Mouse (Mus musculus) small intestine, adult 2 months (tissue): ENCODE measurements around the gene Oat. TPM values are rescaled to one million over a fixed set of nuclear protein-coding genes. Genes with fewer than 3 reads are reported as not detected.

Source experiments
- H3K27ac ChIP-seq: fragments of 200-500 bp; 2 replicates; pipeline ENCODE4 v1.5.1; 2012; ENCODE audit warnings: low read depth, low read length, control low read depth, inconsistent platforms; ENCODE audit not compliant: insufficient read depth
- H3K27me3 ChIP-seq: fragments of 200-500 bp; 2 replicates; pipeline ENCODE4 v1.6.1; 2012; ENCODE audit warnings: mild to moderate bottlenecking, moderate library complexity, low read length, inconsistent platforms; ENCODE audit not compliant: control insufficient read depth, insufficient read depth
- H3K36me3 ChIP-seq: fragments of 200-500 bp; 2 replicates; pipeline ENCODE4 v1.6.1; 2012; ENCODE audit warnings: mild to moderate bottlenecking, low read length, control low read depth, inconsistent platforms; ENCODE audit not compliant: control insufficient read depth, insufficient read depth
- H3K4me1 ChIP-seq: fragments of 200-500 bp; 2 replicates; pipeline ENCODE4 v1.6.1; 2012; ENCODE audit warnings: low read length, inconsistent platforms, mixed read lengths; ENCODE audit not compliant: control insufficient read depth, insufficient read depth, insufficient read length
- H3K4me3 ChIP-seq: fragments of 200-500 bp; 2 replicates; pipeline ENCODE4 v1.5.1; 2012; ENCODE audit warnings: low read depth, mild to moderate bottlenecking, control low read depth, inconsistent platforms, low read length, moderate library complexity
- CTCF ChIP-seq: fragments of 200-500 bp; IDR thresholded peaks from 2 replicates; pipeline ENCODE4 v1.5.1; 2012; ENCODE audit warnings: low read depth, mild to moderate bottlenecking, control low read depth, inconsistent platforms, low read length, moderate library complexity, mixed read lengths; ENCODE audit not compliant: insufficient replicate concordance, insufficient read length; ENCODE audit errors: extremely low read depth
- POLR2A ChIP-seq: fragments of 200-500 bp; IDR thresholded peaks from 2 replicates; pipeline ENCODE4 v1.6.1; 2012; ENCODE audit warnings: low read depth, mild to moderate bottlenecking, control low read depth, inconsistent platforms, low read length, moderate library complexity
- WGBS: fragments of 180-500 bp; shearing (Covaris S2); methylation state at CpG from one replicate; pipeline ENCODE4 v1.1.7; 2018; 5-methylcytosine and 5-hydroxymethylcytosine counted together
- polyA plus RNA-seq: library from polyadenylated mRNA; depleted of rRNA; stranded (reverse); fragments of >200 nt; gene quantifications from 2 replicates; pipeline ENCODE4 v1.2.3, GENCODE M21; 2012

Gene Oat
- polyA plus RNA-seq, 1 experiment: 251 TPM

DNA sequence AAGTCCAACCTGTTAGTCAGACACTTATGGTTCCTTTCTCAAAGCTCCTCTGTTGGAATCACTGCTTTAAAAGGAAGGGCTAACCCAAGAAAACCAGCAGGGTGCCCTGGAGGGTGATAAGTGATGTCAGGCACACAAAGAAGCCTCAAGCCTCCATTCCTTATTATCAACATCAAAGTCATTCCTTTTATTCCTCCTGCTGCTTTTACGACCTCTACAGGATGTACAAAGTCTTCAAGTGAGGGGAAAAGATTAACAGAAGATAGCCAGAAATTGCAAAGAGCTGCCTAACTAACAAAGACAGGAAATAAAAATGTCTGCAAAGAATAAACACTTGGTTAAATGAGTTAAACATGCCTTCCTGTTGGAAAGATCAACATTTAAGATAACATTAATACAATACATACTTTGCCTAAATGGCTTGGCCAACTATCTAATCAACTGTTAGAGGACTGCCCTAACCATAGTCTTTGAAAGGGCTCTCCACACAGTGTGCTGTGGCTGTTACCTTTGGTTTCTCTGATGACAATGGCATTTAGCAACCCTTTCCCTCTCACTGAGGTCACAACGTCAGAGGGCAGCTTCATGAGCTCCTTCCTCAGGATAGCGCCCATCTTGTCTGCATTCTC lies 16.9 kb downstream of the Oat start:
- TF ChIP-seq POLR2A (no peak), CTCF (no peak)
- Histone ChIP-seq H3K27ac (no peak overlapping the region), H3K27me3 (no peaks in the 10 kb centered on the region), H3K4me3 (no peak overlapping the region), H3K4me1 (no peaks in the 10 kb centered on the region; the same call in 1 of the 2 replicates), H3K36me3 (peaks cover 69% of the 10 kb centered on the region)
- WGBS: 47% methylated on average over 3 of the region's 3 CpGs

DNA sequence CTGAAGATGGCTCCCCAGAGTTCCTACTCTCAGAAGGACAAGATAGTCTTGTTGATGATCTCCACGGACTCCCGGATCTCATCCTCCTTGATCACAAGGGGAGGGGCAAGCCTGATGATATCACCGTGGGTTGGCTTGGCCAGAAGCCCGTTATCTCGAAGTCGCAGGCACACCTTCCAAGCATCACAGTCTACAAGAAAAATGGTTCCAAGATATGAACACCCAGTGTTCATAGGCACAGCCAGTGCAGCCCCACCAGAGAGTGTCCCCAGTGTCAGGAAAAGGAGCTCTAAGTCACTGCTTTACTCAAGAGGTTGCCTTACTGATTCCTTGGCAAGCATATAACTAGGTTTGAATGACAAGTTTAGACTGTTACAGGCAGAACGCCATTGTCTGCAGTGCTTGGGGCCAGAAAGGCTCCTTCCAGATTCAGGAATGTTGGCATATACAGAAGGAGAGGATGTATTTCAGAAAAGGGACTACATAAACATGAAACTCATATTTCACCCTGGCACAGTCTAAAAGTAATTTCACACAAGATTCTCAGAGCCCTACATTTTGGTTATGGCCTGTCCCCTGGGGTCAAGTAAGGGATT lies 18.0 kb downstream of the Oat start:
- H3K27me3 ChIP-seq: no peaks in the 10 kb centered on the region
- H3K36me3 ChIP-seq: peaks cover 60% of the 10 kb centered on the region
- H3K4me3 ChIP-seq: no peak overlapping the region
- TF ChIP-seq POLR2A (no peak), CTCF (no peak)
- no peak overlapping the region for H3K27ac ChIP-seq
- 32% methylated on average over 7 of the region's 7 CpGs for WGBS
- no peaks in the 10 kb centered on the region; the same call in 1 of the 2 replicates for H3K4me1 ChIP-seq

DNA sequence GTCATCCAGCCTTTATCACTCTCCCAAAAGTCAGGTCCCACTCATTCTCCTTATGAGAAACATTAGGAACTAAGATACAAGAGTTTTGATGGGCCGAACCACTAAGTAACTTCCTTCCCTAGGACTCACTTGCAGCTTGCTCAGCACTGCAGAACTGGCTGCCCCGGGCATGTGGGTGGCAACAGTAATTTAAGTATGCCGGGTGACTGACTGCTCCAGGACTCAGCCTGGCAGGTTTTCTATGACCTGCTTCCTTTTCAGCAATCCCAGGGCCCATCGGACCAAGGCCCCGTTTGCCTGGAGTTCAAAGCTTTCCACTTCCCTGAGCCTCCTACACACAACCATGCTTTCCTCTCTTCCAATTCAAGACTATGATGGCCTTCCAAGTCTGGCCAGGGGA lies 19.6 kb downstream of the Oat start:
- Histone ChIP-seq H3K27me3 (no peaks in the 10 kb centered on the region), H3K27ac (no peak overlapping the region), H3K4me3 (no peak overlapping the region), H3K36me3 (peaks cover 44% of the 10 kb centered on the region), H3K4me1 (no peaks in the 10 kb centered on the region; the same call in 1 of the 2 replicates)
- no peak for TF ChIP-seq CTCF
- no peak for TF ChIP-seq POLR2A
- 39% methylated on average over 5 of the region's 5 CpGs for WGBS

DNA sequence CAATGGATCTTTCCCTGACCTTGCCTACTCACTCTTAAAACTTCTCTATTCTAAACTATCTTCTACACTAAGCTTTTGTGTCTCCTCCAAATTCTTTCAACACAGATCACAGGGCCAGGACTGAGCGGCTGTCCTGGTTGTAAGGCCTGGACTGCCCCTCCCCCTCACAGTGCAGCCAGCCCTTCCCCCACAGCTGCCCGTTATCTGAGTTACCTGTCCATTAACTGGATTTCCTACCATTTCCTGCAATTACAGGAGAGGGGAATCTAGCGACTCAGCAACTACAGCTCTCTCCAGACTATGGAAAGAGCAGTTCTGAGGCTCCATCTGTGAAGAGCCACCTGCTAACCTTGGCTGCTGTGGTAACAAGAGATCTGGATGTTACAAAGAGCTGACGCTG lies 20.3 kb downstream of the Oat start:
- TF ChIP-seq CTCF (no peak), POLR2A (no peak)
- Histone ChIP-seq H3K36me3 (peaks cover 37% of the 10 kb centered on the region), H3K4me3 (no peak overlapping the region), H3K4me1 (no peaks in the 10 kb centered on the region; the same call in 1 of the 2 replicates), H3K27me3 (no peaks in the 10 kb centered on the region), H3K27ac (no peak overlapping the region)
- WGBS: 26% methylated on average over 4 of the region's 4 CpGs

DNA sequence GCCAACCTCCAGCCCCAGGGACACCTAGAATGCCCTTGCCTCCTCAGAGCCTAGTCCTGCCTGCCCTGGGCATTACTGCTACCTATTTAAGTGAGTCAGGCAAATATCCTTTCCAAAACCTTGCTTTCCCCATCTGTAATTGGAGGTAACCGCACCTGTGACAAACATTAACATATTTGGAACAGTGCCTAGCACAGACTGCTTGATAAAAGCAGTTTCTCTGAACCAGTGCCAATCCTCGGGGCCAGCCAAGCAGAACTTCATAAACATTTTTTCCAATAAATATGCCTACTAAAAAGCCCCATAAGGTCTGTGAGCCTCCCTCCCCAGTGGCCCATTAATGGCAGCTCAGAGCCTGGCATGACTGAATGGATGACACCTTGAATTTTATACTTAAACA lies 22.1 kb downstream of the Oat start:
- H3K4me1 ChIP-seq: no peaks in the 10 kb centered on the region; the same call in 1 of the 2 replicates
- H3K4me3 ChIP-seq: no peak overlapping the region
- no peaks in the 10 kb centered on the region for H3K27me3 ChIP-seq
- H3K27ac ChIP-seq: no peak overlapping the region
- H3K36me3 ChIP-seq: peaks cover 21% of the 10 kb centered on the region
- WGBS: 14% methylated on average over 2 of the region's 2 CpGs
- TF ChIP-seq CTCF: no peak
- TF ChIP-seq POLR2A: no peak

DNA sequence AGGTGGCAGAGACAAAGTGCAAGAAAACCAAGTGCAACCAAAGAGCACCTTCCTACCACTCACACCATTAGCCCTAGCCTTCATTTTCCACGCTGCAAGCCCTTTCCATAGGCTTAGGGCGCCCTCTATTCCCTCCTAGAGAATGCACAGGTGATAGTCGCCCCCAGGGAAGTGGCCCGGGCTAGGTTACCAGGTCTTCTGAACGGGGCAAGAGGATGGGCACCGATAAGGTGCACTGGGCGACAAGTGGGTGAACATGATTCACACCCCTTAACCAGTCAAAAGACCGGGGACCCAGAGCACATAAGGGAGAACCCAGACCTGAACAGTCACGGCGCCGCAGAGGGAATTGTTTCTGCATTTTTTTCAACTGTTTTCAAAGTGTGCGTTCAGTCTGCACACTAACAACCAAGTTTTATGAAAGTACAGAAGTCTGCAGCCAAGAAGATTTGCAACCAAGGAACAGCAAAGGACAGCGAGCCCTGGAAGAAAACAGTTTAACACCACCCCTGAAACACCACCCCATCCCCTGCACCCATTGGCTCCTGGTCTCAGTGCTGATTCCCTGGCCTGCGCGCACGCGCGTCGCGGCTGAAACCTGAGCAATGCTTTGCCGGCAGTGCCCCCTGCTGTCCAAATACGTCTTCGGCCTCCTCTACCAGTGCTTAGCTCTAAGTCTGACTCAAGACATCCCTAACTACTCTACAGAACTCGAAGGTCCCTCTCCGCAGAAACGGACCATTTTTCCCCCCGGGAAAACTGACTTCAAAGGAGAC lies 24.7 kb downstream of the Oat start:
- peak overlapping the region; percentile 66 for H3K4me3 ChIP-seq
- peak overlapping the region; percentile 26; the same call in 1 of the 2 replicates for H3K27ac ChIP-seq
- H3K27me3 ChIP-seq: no peaks in the 10 kb centered on the region
- WGBS: under 1% methylated on average over 27 of the region's 27 CpGs
- TF ChIP-seq CTCF: peak; percentile 90
- no peak for TF ChIP-seq POLR2A
- H3K4me1 ChIP-seq: no peaks in the 10 kb centered on the region; the same call in 1 of the 2 replicates
- H3K36me3 ChIP-seq: peaks cover under 1% of the 10 kb centered on the region; the same call in 1 of the 2 replicates

DNA sequence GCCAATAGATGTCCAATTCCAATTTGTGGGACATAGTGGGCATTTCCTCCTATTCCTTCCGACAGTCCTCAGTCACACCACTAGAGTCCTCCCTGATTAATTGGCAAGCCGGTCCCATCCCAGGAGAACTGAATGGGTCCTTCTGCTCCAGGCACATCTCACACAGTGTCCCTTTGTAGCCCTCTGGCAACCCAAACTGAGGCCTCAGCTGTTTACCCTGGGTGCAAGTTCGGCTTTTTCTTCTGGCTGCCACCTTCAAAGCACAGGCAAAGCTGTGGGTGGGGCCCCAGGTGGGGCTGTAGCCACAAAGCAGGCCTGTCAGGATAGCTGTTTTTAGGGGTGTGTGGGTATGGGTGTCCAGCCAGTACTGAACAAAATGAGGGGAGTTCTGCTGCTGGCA lies 29.1 kb downstream of the Oat start:
- no peaks in the 10 kb centered on the region for H3K36me3 ChIP-seq
- WGBS: 73% methylated on average over 3 of the region's 3 CpGs
- H3K4me1 ChIP-seq: no peaks in the 10 kb centered on the region; the same call in 1 of the 2 replicates
- H3K4me3 ChIP-seq: no peak overlapping the region
- H3K27ac ChIP-seq: no peak overlapping the region
- no peak for TF ChIP-seq CTCF
- TF ChIP-seq POLR2A: no peak
- H3K27me3 ChIP-seq: no peaks in the 10 kb centered on the region
